Mouse (Mus musculus) MEL (cell line): ENCODE data around the gene Glis1.

ENCODE experiments used
- CHD1 ChIP-seq: IDR thresholded peaks from 2 replicates; pipeline ENCODE4 v1.6.1; 2012; ENCODE audit warnings: low read depth, mild to moderate bottlenecking, inconsistent platforms, low read length, improper control_type of control experiment
- CTCF ChIP-seq, 3 experiments: IDR thresholded peaks in 2 of 3; conservative IDR thresholded peaks in 1 of 3; 2 replicates each; pipeline ENCODE4 v1.5.1; 2011 to 2012; ENCODE audit warnings: low read length in 3 of 3, low read depth in 2 of 3, mild to moderate bottlenecking in 2 of 3, improper control_type of control experiment in 1 of 3, inconsistent platforms in 1 of 3, mixed read lengths in 1 of 3, moderate library complexity in 1 of 3; ENCODE audit not compliant: control insufficient read depth in 1 of 3, insufficient read depth in 1 of 3, poor library complexity in 1 of 3, severe bottlenecking in 1 of 3
- ELF1 ChIP-seq: IDR thresholded peaks from 2 replicates; pipeline ENCODE4 v1.6.1; 2014; ENCODE audit warnings: low read depth, mild to moderate bottlenecking, inconsistent platforms, low read length, improper control_type of control experiment, moderate library complexity
- EP300 ChIP-seq, 2 experiments: IDR thresholded peaks; 2 replicates each; pipeline ENCODE4 v1.6.1; 2011; ENCODE audit warnings: improper control_type of control experiment in 2 of 2, low read length in 2 of 2, low read depth in 1 of 2, mild to moderate bottlenecking in 1 of 2
- POLR2A ChIP-seq, 2 experiments: IDR thresholded peaks; 2 replicates each; pipeline ENCODE4 v1.6.1; 2011 to 2012; ENCODE audit warnings: low read length in 2 of 2, mild to moderate bottlenecking in 2 of 2, control low read depth in 1 of 2, improper control_type of control experiment in 1 of 2, low read depth in 1 of 2, moderate library complexity in 1 of 2; ENCODE audit not compliant: control insufficient read depth in 1 of 2, insufficient read depth in 1 of 2, poor library complexity in 1 of 2
- POLR2AphosphoS5 ChIP-seq: IDR thresholded peaks from 2 replicates; pipeline ENCODE4 v1.6.1; 2012; ENCODE audit warnings: low read depth, borderline replicate concordance, mild to moderate bottlenecking, inconsistent platforms, low read length, moderate library complexity, mixed read lengths
- SIN3A ChIP-seq: IDR thresholded peaks from 2 replicates; pipeline ENCODE4 v1.6.1; 2012; ENCODE audit warnings: low read length, improper control_type of control experiment, inconsistent platforms
- TBP ChIP-seq: IDR thresholded peaks from 2 replicates; pipeline ENCODE4 v1.8.0; 2011; ENCODE audit warnings: low read depth, low read length, improper control_type of control experiment
- ZKSCAN1 ChIP-seq: IDR thresholded peaks from 2 replicates; pipeline ENCODE4 v1.6.1; 2012; ENCODE audit warnings: low read depth, mild to moderate bottlenecking, inconsistent platforms, low read length, improper control_type of control experiment, moderate library complexity

GRCm38 (mm10) chr4:107489121-107489840, 54.9 kb downstream of the Glis1 start:
- no peak for TF ChIP-seq CTCF (IDR thresholded peaks at IDR 0.05 in 2 of 3, conservative IDR thresholded peaks at IDR 0.05 in 1 of 3; ENCODE audit: control insufficient read depth in 1 of 3, insufficient read depth in 1 of 3, low read depth in 2 of 3, low read length in 3 of 3, poor library complexity in 1 of 3, severe bottlenecking in 1 of 3)
- TF ChIP-seq ZKSCAN1 = no peak
- TF ChIP-seq EP300 (IDR thresholded peaks at IDR 0.05; ENCODE audit: low read depth in 1 of 2, low read length in 2 of 2) = no peak
- TF ChIP-seq CHD1 = no peak
- no peak for TF ChIP-seq SIN3A
- TF ChIP-seq POLR2A (IDR thresholded peaks at IDR 0.05; ENCODE audit: control insufficient read depth in 1 of 2, insufficient read depth in 1 of 2, low read depth in 1 of 2, low read length in 2 of 2, poor library complexity in 1 of 2) = no peak
- no peak for TF ChIP-seq POLR2AphosphoS5
- no peak for TF ChIP-seq TBP
- TF ChIP-seq ELF1 = no peak
